Mouse (Mus musculus): ENCODE results near the gene Macf1.
"Not testable (repeated sequence)": the region's sequence is repeated elsewhere in the genome, so short reads cannot be mapped to it uniquely, and the experiment has no call there.

Gene Macf1

GRCm38 (mm10) chr4:123342642-123343470, 341.3 kb downstream of the Macf1 start, which contains the start of gene Bmp8a:
Bmp8a (minus strand) TSS chr4:123343252.
- peak; percentile 71 for DNase-seq (ENCODE audit: low spot score)

- no peak for DNase-seq (ENCODE audit: low spot score)
Observed at GRCm38 (mm10) chr4:123342091-123342641, 342.0 kb downstream of the Macf1 start.

- no peak for DNase-seq (ENCODE audit: low spot score)
Observed at GRCm38 (mm10) chr4:123340232-123340631, 343.9 kb downstream of the Macf1 start.

GRCm38 (mm10) chr4:123337693-123338092, 346.5 kb downstream of the Macf1 start:
- DNase-seq (ENCODE audit: low spot score) = peak; percentile 17

GRCm38 (mm10) chr4:123335796-123336585, 348.2 kb downstream of the Macf1 start:
- no peak for DNase-seq (ENCODE audit: low spot score)

GRCm38 (mm10) chr4:123335244-123335643, 348.9 kb downstream of the Macf1 start:
- not testable (repeated sequence) for DNase-seq (ENCODE audit: low spot score)

GRCm38 (mm10) chr4:123334177-123334576, 350.0 kb downstream of the Macf1 start:
- DNase-seq (ENCODE audit: low spot score) = no peak

GRCm38 (mm10) chr4:123333151-123333550, 351.0 kb downstream of the Macf1 start:
- DNase-seq (ENCODE audit: low spot score) = no peak

- not testable (repeated sequence) for DNase-seq (ENCODE audit: low spot score)
Observed at GRCm38 (mm10) chr4:123331961-123332360, 352.2 kb downstream of the Macf1 start.

GRCm38 (mm10) chr4:123331326-123331725, 352.8 kb downstream of the Macf1 start:
- DNase-seq (ENCODE audit: low spot score) = no peak

- no peak for DNase-seq (ENCODE audit: low spot score)
Observed at GRCm38 (mm10) chr4:123328946-123329345, 355.2 kb downstream of the Macf1 start.

- DNase-seq (ENCODE audit: low spot score) = no peak
Observed at GRCm38 (mm10) chr4:123327630-123328029, 356.5 kb downstream of the Macf1 start.

- DNase-seq (ENCODE audit: low spot score) = no peak
Observed at GRCm38 (mm10) chr4:123326087-123326486, 358.1 kb downstream of the Macf1 start.

- DNase-seq (ENCODE audit: low spot score) = no peak
Observed at GRCm38 (mm10) chr4:123323534-123323933, 360.6 kb downstream of the Macf1 start, which contains the start of gene Oxct2a. Oxct2a (minus strand) TSS chr4:123323634.

- DNase-seq (ENCODE audit: low spot score) = not testable (repeated sequence)
Observed at GRCm38 (mm10) chr4:123322910-123323309, 361.2 kb downstream of the Macf1 start.

- no peak for DNase-seq (ENCODE audit: low spot score)
Observed at GRCm38 (mm10) chr4:123314497-123314896, 369.7 kb downstream of the Macf1 start.

- no peak for DNase-seq (ENCODE audit: low spot score)
Observed at GRCm38 (mm10) chr4:123313010-123313409, 371.1 kb downstream of the Macf1 start.

- no peak for DNase-seq (ENCODE audit: low spot score)
Observed at GRCm38 (mm10) chr4:123311845-123312244, 372.3 kb downstream of the Macf1 start.

GRCm38 (mm10) chr4:123308292-123308691, 375.9 kb downstream of the Macf1 start:
- no peak for DNase-seq (ENCODE audit: low spot score)

- no peak for DNase-seq (ENCODE audit: low spot score)
Observed at GRCm38 (mm10) chr4:123306999-123307398, 377.2 kb downstream of the Macf1 start.

- DNase-seq (ENCODE audit: low spot score) = peak; percentile 60
Observed at GRCm38 (mm10) chr4:123305789-123306188, 378.4 kb downstream of the Macf1 start.
